Mouse (Mus musculus) forebrain, embryonic 12.5 days (tissue): ENCODE results near the gene Ell2. TPM values are rescaled to one million over a fixed set of nuclear protein-coding genes. Genes with fewer than 3 reads are reported as not detected.

Experiments
- ATAC-seq: fragments of 200-750 bp; cut with Nextera tagmentation; 2 replicates; pipeline ENCODE4 v1.8.0; 2017; ENCODE audit warnings: moderate TSS enrichment; ENCODE audit not compliant: low FRiP score
- H3K27ac ChIP-seq: fragments of 300-500 bp; sonication (generic); 2 replicates; pipeline ENCODE4 v1.5.1; 2016; ENCODE audit warnings: mild to moderate bottlenecking
- H3K27me3 ChIP-seq: fragments of 300-500 bp; sonication (generic); 2 replicates; pipeline ENCODE4 v1.6.1; 2016; ENCODE audit warnings: mild to moderate bottlenecking
- H3K36me3 ChIP-seq: fragments of 300-500 bp; sonication (generic); replicated peaks from 2 replicates; pipeline ENCODE4 v1.6.1; 2016; ENCODE audit warnings: mild to moderate bottlenecking
- H3K4me1 ChIP-seq: fragments of 300-500 bp; sonication (generic); 2 replicates; pipeline ENCODE4 v1.6.1; 2016
- H3K4me2 ChIP-seq: fragments of 300-500 bp; sonication (generic); 2 replicates; pipeline ENCODE4 v1.6.1; 2016; ENCODE audit warnings: mild to moderate bottlenecking, moderate library complexity
- H3K4me3 ChIP-seq: fragments of 300-500 bp; sonication (generic); replicated peaks from 2 replicates; pipeline ENCODE4 v1.5.1; 2016; ENCODE audit warnings: mild to moderate bottlenecking
- H3K9ac ChIP-seq: fragments of 300-500 bp; sonication (generic); 2 replicates; pipeline ENCODE4 v1.6.1; 2016; ENCODE audit warnings: mild to moderate bottlenecking
- H3K9me3 ChIP-seq: fragments of 300-500 bp; sonication (generic); 2 replicates; pipeline ENCODE4 v1.6.1; 2016
- WGBS: fragments of 180-500 bp; shearing (Covaris S2); methylation state at CpG from one replicate; pipeline ENCODE4 v1.1.7; 2016; 5-methylcytosine and 5-hydroxymethylcytosine counted together
- polyA plus RNA-seq: library from polyadenylated mRNA; unstranded; fragments of >200 nt; fragmentation: Nextera tagmentation; extraction: Ambion mirVana; gene quantifications from 2 replicates; pipeline ENCODE4 v1.2.1, GENCODE M21; 2016

The Ell2 gene
- polyA plus RNA-seq, 1 experiment from 2014 or later: 3.2 TPM

DNA sequence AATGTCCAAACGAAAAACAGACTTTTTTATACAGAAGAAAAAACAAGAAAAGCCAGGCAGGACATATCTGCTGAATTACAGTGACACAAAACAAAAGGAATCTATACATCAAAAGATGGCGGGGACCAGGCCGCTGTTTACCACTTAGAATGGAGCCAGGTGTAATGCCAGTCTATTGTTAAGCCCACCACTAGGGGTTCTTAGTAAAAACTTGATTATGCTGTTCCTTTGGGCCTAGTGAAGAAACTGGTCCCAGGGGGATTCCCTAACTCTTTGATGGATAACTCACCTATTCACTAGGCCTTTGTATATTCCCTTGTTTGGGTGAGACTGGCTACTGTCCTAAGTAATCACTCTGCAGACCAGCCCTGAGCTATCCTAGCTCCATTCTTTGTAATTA is 92.9 kb downstream of the Ell2 start:
- H3K27ac ChIP-seq: no peak overlapping the region
- peaks cover 3% of the 10 kb centered on the region; the same call in 1 of the 2 replicates for H3K4me1 ChIP-seq
- no peak overlapping the region for H3K9ac ChIP-seq
- 88% methylated on average over 3 of the region's 3 CpGs for WGBS
- no peaks in the 10 kb centered on the region for H3K36me3 ChIP-seq
- no peaks in the 10 kb centered on the region for H3K27me3 ChIP-seq
- no peak for ATAC-seq
- H3K4me3 ChIP-seq: no peak overlapping the region
- H3K9me3 ChIP-seq: no peaks in the 10 kb centered on the region
- no peak overlapping the region for H3K4me2 ChIP-seq

DNA sequence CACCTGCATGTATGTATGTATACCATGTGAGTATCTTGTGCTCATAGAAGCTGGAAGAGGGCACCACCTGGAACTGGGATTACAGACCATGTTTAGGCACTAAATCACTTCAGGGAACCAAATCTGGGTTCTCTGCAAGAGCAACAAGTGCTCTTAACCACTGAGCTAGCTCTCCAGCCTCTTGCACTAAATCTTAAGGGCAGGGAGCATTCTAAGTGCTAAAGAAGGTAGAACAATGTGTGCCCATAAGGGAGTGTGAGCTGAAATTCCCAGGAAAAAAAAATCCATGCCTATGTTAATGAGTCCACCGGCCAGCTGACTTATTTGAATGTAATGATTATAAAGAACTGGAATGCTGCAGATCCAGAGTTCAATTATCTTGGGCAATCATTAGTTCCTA is 101.4 kb downstream of the Ell2 start:
- H3K27me3 ChIP-seq: no peaks in the 10 kb centered on the region
- no peak overlapping the region for H3K4me2 ChIP-seq
- no peaks in the 10 kb centered on the region for H3K36me3 ChIP-seq
- no peaks in the 10 kb centered on the region for H3K9me3 ChIP-seq
- no peak overlapping the region for H3K27ac ChIP-seq
- H3K4me1 ChIP-seq: no peaks in the 10 kb centered on the region
- no peak overlapping the region for H3K4me3 ChIP-seq
- H3K9ac ChIP-seq: no peak overlapping the region
- ATAC-seq: no peak
- 71% methylated on average over 1 of the region's 1 CpGs for WGBS

GRCm38 (mm10) chr13:75809957-75810356 is 103.4 kb downstream of the Ell2 start:
- no peaks in the 10 kb centered on the region for H3K4me1 ChIP-seq
- H3K4me2 ChIP-seq: no peak overlapping the region
- no peak overlapping the region for H3K4me3 ChIP-seq
- H3K27me3 ChIP-seq: no peaks in the 10 kb centered on the region
- no peaks in the 10 kb centered on the region for H3K9me3 ChIP-seq
- H3K36me3 ChIP-seq: no peaks in the 10 kb centered on the region
- no peak for ATAC-seq
- WGBS: 91% methylated on average over 1 of the region's 1 CpGs
- H3K9ac ChIP-seq: no peak overlapping the region
- H3K27ac ChIP-seq: no peak overlapping the region

GRCm38 (mm10) chr13:75817183-75817582 is 110.6 kb downstream of the Ell2 start:
- no peak overlapping the region for H3K27ac ChIP-seq
- H3K4me3 ChIP-seq: no peak overlapping the region
- no peaks in the 10 kb centered on the region for H3K9me3 ChIP-seq
- H3K9ac ChIP-seq: no peak overlapping the region
- H3K27me3 ChIP-seq: no peaks in the 10 kb centered on the region
- 100% methylated on average over 2 of the region's 2 CpGs for WGBS
- H3K4me1 ChIP-seq: peaks cover 5% of the 10 kb centered on the region; the same call in 1 of the 2 replicates
- H3K36me3 ChIP-seq: no peaks in the 10 kb centered on the region
- no peak overlapping the region for H3K4me2 ChIP-seq
- ATAC-seq: no peak

- Histone ChIP-seq H3K4me3 (no peak overlapping the region), H3K27me3 (no peaks in the 10 kb centered on the region), H3K36me3 (no peaks in the 10 kb centered on the region), H3K4me2 (no peak overlapping the region), H3K27ac (no peak overlapping the region), H3K9ac (no peak overlapping the region), H3K9me3 (no peaks in the 10 kb centered on the region), H3K4me1 (peaks cover 5% of the 10 kb centered on the region; the same call in 1 of the 2 replicates)
- ATAC-seq: no peak
- 15% methylated on average over 3 of the region's 3 CpGs for WGBS
Measured at GRCm38 (mm10) chr13:75818486-75818885, 111.9 kb downstream of the Ell2 start.

DNA sequence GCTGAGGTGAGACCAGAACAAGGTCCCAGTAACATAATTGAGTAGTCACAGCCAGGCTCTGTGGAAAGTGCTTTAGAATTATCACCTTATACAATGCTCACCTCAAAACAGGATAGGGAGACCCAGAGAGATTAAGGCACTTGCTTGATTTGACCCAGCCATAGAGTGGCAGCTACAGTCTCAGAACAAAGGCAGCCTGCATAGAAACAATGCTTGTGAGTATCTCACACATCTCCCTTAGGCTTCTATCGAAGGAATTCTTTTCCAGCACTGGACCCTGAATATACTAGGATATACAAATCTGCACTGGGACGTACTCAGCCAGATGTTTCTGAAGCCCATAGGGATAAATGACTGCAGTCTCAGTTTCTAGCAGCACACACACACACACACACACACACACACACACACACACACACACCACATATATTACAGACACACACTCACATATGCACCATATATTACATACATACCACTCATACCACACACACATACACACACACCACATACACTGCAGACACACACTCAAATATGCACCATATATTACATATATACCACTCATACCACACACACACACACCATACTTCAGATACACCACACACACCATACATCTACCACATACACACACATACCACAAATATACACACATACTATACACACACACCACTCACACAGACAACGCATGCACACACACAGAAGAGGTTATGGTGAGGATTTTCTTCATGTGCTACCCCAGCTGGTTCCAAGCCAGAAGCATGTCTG is 112.6 kb downstream of the Ell2 start:
- H3K9me3 ChIP-seq: no peaks in the 10 kb centered on the region
- WGBS: 48% methylated on average over 3 of the region's 3 CpGs
- no peak overlapping the region for H3K4me3 ChIP-seq
- no peak overlapping the region for H3K4me2 ChIP-seq
- no peaks in the 10 kb centered on the region for H3K27me3 ChIP-seq
- H3K36me3 ChIP-seq: no peaks in the 10 kb centered on the region
- no peak for ATAC-seq
- H3K4me1 ChIP-seq: peaks cover 5% of the 10 kb centered on the region; the same call in 1 of the 2 replicates
- H3K27ac ChIP-seq: no peak overlapping the region
- no peak overlapping the region for H3K9ac ChIP-seq

GRCm38 (mm10) chr13:75819898-75820297 is 113.3 kb downstream of the Ell2 start:
- Histone ChIP-seq H3K9ac (no peak overlapping the region), H3K36me3 (no peaks in the 10 kb centered on the region), H3K4me2 (no peak overlapping the region), H3K9me3 (no peaks in the 10 kb centered on the region), H3K4me3 (no peak overlapping the region), H3K4me1 (peaks cover 5% of the 10 kb centered on the region; the same call in 1 of the 2 replicates), H3K27ac (no peak overlapping the region), H3K27me3 (no peaks in the 10 kb centered on the region)
- no peak for ATAC-seq

Other genes starting within 250 kb of the Ell2 start
- 24.3 and 27.8 TPM in 2 replicates for gene Glrx, start 133.1 kb downstream of the Ell2 start, polyA plus RNA-seq
- gene Rhobtb3, start 237.2 kb downstream of the Ell2 start, polyA plus RNA-seq: 59.2 and 60.5 TPM in 2 replicates